Mouse (Mus musculus): Measurements from ENCODE around the gene Afmid. TPM values are rescaled to one million over a fixed set of nuclear protein-coding genes. Genes with fewer than 3 reads are reported as not detected.

Gene Afmid
- polyA plus RNA-seq, 1 experiment: 6.4 TPM

DNA sequence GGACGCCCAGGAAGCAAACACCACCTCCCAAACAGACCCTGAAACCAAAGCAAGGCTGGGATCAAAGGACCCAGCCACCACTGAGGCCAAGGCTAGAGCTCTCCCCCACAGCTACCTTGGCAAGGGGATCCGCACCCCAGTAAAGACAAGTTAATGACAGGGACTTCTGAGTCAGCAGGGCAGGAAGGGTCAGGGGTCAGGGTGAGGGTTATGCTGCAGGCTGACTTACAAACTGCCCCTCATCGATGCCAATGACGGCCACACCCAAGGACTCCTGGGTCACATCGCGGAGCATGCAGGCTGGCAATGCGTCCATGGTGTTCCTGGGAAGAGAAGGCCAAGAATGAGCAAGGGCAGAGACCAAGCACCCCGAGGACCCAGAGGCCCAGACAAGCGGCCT, 3.9 kb upstream of the Afmid start:
- peaks cover 18% of the 10 kb centered on the region for H3K4me1 ChIP-seq (ENCODE audit: control insufficient read depth, insufficient read depth, low read length)

DNA sequence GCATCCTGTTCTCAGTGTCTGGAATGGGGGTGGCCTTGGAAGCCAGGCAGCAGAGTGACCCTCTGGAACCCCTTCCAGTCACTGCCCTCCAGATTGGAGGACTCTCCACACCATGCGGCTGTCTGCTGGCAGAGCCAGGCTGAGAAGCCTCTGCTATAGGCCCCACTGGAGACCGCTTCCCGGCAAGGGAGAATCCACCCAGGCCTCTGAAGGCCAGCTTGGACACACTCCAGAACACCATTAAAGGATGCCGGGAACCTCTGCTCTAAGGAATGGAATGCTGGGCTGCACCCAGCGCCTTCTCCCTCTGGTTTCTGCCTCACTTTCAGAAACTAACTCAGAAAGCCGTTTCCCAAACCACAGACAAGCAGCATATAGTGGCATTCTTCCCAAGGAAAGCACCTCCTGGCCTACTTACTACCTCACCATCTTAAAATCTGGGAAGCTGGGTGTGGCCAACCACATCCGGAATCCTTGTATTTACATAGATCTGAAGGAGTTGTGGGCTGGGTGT, 2.9 kb upstream of the Afmid start:
- H3K4me1 ChIP-seq (ENCODE audit: control insufficient read depth, insufficient read depth, low read length): peaks cover 27% of the 10 kb centered on the region
- no peak overlapping the region for H3K4me3 ChIP-seq (ENCODE audit: insufficient read depth, low read length)
- TF ChIP-seq POLR2A (IDR thresholded peaks at IDR 0.05; ENCODE audit: low read depth, low read length) (0 out of 2 replicates have a peak, but pooled peaks have one; percentile 24), CTCF (IDR thresholded peaks at IDR 0.05; ENCODE audit: borderline replicate concordance, insufficient read depth, low read length) (no peak)
- H3K27ac ChIP-seq (ENCODE audit: insufficient read depth, low read length): peak overlapping the region; percentile 95

More for the DNA sequence above, 3.9 kb upstream of the Afmid start:
- peak overlapping the region; percentile 95 for H3K27ac ChIP-seq (ENCODE audit: insufficient read depth, low read length)
- TF ChIP-seq POLR2A (IDR thresholded peaks at IDR 0.05; ENCODE audit: low read depth, low read length) (no peak), CTCF (IDR thresholded peaks at IDR 0.05; ENCODE audit: borderline replicate concordance, insufficient read depth, low read length) (no peak)
- no peak overlapping the region for H3K4me3 ChIP-seq (ENCODE audit: insufficient read depth, low read length)

DNA sequence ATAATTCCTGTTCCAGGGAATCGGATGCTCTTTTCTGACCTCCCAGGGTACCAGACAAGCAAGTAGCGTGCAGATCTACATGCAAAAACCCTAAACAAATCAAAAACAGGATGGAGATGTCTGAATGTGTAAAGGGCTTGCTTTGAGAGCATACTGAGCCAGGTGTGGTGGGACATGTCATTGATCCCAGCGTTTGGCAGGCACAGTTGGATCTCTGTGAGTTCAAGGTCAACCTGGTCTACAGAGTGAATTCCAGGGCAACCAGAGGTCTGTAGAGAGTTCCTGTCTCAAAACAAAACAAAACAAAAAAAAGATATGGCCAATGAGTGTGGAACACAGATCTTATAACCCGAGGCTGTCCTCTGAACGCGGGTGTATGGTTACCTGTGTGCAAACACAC, 2.3 kb upstream of the Afmid start:
- Histone ChIP-seq H3K4me3 (ENCODE audit: insufficient read depth, low read length) (no peak overlapping the region), H3K4me1 (ENCODE audit: control insufficient read depth, insufficient read depth, low read length) (peaks cover 30% of the 10 kb centered on the region), H3K27ac (ENCODE audit: insufficient read depth, low read length) (peak overlapping the region; percentile 95)
- no peak for TF ChIP-seq CTCF (IDR thresholded peaks at IDR 0.05; ENCODE audit: borderline replicate concordance, insufficient read depth, low read length)
- TF ChIP-seq POLR2A (IDR thresholded peaks at IDR 0.05; ENCODE audit: low read depth, low read length): no peak

- Histone ChIP-seq H3K4me3 (ENCODE audit: insufficient read depth, low read length) (peak overlapping the region; percentile 65), H3K27ac (ENCODE audit: insufficient read depth, low read length) (peak overlapping the region; percentile 47), H3K4me1 (ENCODE audit: control insufficient read depth, insufficient read depth, low read length) (peaks cover 37% of the 10 kb centered on the region)
- peak; percentile 89 for TF ChIP-seq CTCF (IDR thresholded peaks at IDR 0.05; ENCODE audit: borderline replicate concordance, insufficient read depth, low read length)
- peak; percentile 30; the same call in 1 of the 2 replicates for TF ChIP-seq POLR2A (IDR thresholded peaks at IDR 0.05; ENCODE audit: low read depth, low read length)
Observed at GRCm38 (mm10) chr11:117824060-117824969, 1.4 kb upstream of the Afmid start.

GRCm38 (mm10) chr11:117826164-117826563, 440 bp downstream of the Afmid start:
- Histone ChIP-seq H3K27ac (ENCODE audit: insufficient read depth, low read length) (peak overlapping the region; percentile 95), H3K4me1 (ENCODE audit: control insufficient read depth, insufficient read depth, low read length) (peaks cover 43% of the 10 kb centered on the region), H3K4me3 (ENCODE audit: insufficient read depth, low read length) (peak overlapping the region; percentile 65)
- TF ChIP-seq CTCF (IDR thresholded peaks at IDR 0.05; ENCODE audit: borderline replicate concordance, insufficient read depth, low read length) (no peak), POLR2A (IDR thresholded peaks at IDR 0.05; ENCODE audit: low read depth, low read length) (peak; percentile 31; the same call in 1 of the 2 replicates)

- Histone ChIP-seq H3K4me1 (ENCODE audit: control insufficient read depth, insufficient read depth, low read length) (peaks cover 43% of the 10 kb centered on the region), H3K4me3 (ENCODE audit: insufficient read depth, low read length) (no peak overlapping the region)
- TF ChIP-seq POLR2A (IDR thresholded peaks at IDR 0.05; ENCODE audit: low read depth, low read length) (no peak), CTCF (IDR thresholded peaks at IDR 0.05; ENCODE audit: borderline replicate concordance, insufficient read depth, low read length) (no peak)
Observed at GRCm38 (mm10) chr11:117826916-117827315, 1.2 kb downstream of the Afmid start.

GRCm38 (mm10) chr11:117827386-117827785, 1.7 kb downstream of the Afmid start:
- TF ChIP-seq CTCF (IDR thresholded peaks at IDR 0.05; ENCODE audit: borderline replicate concordance, insufficient read depth, low read length) (no peak), POLR2A (IDR thresholded peaks at IDR 0.05; ENCODE audit: low read depth, low read length) (no peak)
- Histone ChIP-seq H3K4me3 (ENCODE audit: insufficient read depth, low read length) (no peak overlapping the region), H3K4me1 (ENCODE audit: control insufficient read depth, insufficient read depth, low read length) (peaks cover 41% of the 10 kb centered on the region), H3K27ac (ENCODE audit: insufficient read depth, low read length) (no peak overlapping the region)

More at GRCm38 (mm10) chr11:117826916-117827315, 1.2 kb downstream of the Afmid start:
- H3K27ac ChIP-seq (ENCODE audit: insufficient read depth, low read length): no peak overlapping the region

DNA sequence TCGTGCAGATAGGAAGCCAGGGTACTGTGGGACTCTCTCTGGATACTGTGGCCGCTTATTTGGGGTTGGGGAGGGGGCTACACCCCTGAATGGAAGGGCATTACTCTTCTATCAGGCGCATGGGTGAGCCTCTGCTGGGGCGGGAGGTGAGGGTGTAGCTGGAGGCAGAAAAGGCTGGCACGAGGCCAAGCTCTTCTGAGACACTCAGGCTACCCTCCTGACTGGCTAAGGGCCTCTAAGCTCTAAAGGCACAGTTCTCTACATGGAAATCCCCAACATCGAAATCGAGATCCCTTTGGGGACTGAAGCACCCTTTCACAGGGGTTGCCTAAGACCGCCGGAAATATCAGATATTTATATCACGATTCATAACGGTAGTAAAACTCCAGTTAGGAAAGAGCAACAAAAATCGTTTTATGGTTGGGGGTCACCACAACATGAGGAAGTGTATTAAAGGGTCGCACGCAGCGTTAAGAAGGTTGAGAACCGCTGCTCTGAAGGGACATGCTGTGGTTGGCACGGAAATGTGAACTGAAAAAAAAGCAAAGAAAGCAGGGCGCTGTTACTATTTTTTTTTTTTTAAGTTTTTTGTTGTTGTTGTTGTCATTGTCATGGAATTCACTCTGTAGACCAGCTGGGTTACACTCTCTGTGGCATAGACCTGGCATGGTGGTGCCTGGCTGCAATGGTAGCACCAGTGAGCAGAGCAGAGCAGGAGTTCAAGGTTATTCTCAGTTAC, 2.6 kb downstream of the Afmid start:
- peaks cover 35% of the 10 kb centered on the region for H3K4me1 ChIP-seq (ENCODE audit: control insufficient read depth, insufficient read depth, low read length)
- H3K27ac ChIP-seq (ENCODE audit: insufficient read depth, low read length): peak overlapping the region; percentile 39
- TF ChIP-seq POLR2A (IDR thresholded peaks at IDR 0.05; ENCODE audit: low read depth, low read length): no peak
- TF ChIP-seq CTCF (IDR thresholded peaks at IDR 0.05; ENCODE audit: borderline replicate concordance, insufficient read depth, low read length): no peak
- no peak overlapping the region for H3K4me3 ChIP-seq (ENCODE audit: insufficient read depth, low read length)

GRCm38 (mm10) chr11:117828888-117829604, 3.3 kb downstream of the Afmid start:
- TF ChIP-seq POLR2A (IDR thresholded peaks at IDR 0.05; ENCODE audit: low read depth, low read length): no peak
- no peak for TF ChIP-seq CTCF (IDR thresholded peaks at IDR 0.05; ENCODE audit: borderline replicate concordance, insufficient read depth, low read length)
- Histone ChIP-seq H3K27ac (ENCODE audit: insufficient read depth, low read length) (peak overlapping the region; percentile 39), H3K4me3 (ENCODE audit: insufficient read depth, low read length) (no peak overlapping the region), H3K4me1 (ENCODE audit: control insufficient read depth, insufficient read depth, low read length) (peaks cover 29% of the 10 kb centered on the region)

Data from embryonic fibroblast, embryonic 13.5 days (primary cell).